Mouse (Mus musculus) ovary, postnatal 36 days (tissue): ENCODE results near the gene Esrra.
"Not testable (repeated sequence)": the region's sequence is repeated elsewhere in the genome, so short reads cannot be mapped to it uniquely, and the experiment has no call there.

Experiments
- DNase-seq: peaks from one replicate; pipeline ENCODE4 v3.0.0; 2022; ENCODE audit warnings: low spot score, mixed read lengths

Esrra gene

DNA sequence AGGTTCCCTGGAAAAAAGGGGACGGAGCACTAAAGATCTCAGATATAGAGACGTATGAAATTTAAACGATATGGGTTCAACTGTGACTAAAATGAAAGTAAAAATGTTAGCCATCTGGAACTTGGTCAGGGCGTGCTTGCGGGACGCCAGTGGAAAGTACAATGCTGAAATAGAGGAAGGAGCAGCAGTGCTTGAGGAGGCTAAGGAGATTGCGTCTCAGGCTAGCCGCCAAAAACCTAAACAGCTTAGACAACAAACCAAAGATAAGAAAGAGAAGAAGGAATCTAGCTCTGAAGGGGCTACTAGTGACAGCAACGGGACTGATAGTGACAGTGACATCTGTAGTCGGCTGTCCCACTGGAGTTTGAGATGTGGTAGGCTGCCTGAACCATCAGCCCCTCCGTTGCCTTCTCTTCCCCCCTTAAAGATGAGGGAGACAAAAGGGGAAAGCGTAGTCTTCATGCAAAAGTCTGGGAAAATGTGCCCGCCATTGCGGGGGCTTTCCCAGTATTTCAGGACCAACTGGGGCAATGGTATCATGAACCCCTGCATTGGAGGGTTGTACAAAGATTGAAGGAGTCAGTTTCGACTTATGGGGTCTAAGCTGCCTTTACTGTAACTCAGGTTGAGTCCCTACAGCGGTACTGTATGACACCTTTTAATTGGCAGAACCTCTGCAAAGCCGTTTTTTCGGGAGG, 25.9 kb downstream of the Esrra start:
- DNase-seq: not testable (repeated sequence)

DNA sequence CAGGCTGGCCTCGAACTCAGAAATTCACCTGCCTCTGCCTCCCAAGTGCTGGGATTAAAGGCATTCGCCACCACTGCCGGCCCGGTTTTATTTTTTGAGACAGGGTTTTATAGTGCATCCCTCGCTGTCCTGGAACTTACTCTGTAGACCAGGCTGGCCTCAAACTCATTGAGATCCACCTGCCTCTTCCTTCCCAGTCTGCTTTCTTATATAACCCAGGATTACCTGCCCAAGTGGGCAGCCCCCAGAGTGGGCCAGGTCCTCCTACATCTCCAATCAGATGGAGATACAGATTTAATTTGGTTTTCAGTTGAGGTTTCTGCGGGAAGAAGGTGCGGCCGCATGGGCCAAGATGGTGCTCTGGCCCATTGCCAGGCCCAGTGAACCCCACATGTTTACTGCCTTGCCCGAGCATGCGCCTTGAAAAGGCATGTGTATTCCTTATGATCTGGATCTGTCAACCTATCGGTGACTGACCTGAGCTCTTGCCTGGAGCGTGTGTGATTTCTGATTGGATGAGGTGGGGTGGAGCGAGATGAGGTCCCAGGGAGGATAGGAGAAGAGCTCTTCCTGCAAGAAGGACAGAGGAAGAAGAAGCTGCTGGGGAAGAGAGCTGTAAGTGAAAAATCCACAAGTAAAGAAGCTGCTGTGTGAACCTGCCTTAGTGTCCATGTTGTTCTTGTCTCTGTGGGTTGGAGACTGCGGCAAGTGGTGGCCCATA, 27.7 kb downstream of the Esrra start:
- no peak for DNase-seq

DNA sequence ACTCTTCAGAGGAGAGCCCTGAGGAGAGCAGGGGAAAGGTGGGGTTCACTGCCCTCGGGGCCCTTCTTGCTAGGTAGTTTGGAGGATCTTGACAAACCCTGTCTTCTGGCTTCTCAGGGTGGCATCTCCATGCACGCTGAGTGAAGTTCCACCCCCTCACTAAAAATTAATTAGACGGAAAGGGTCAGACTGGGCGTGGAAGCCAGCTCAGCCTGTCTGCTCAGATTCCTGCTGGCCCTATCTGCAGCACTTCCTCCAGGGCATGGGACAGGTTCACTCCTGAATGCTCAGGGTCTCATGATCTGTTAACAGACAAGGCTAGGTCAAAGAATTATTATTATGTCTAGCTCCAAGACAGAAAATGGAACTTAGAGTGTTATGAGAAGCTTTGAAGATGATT, 29.1 kb downstream of the Esrra start:
- DNase-seq: no peak

DNA sequence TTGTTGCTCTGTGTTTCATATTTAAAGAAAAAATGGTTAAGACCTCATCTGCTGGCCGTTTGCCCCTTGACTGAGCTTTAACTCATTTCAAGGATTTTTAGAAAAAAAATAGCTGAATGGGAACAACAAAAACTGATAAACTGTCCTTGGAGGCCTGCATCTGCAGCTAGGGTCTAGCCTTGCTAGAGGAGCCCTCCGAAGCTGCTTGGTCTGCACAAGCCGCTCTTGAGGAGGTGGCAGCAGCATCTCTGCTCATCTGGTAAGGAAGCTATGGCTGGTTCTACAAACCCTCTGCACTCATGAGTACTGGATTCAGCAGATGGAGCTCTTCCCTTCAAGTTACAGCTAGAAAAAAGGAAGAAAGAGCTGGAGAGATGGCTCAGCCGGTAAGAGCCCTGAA, 43.6 kb downstream of the Esrra start:
- no peak for DNase-seq

DNA sequence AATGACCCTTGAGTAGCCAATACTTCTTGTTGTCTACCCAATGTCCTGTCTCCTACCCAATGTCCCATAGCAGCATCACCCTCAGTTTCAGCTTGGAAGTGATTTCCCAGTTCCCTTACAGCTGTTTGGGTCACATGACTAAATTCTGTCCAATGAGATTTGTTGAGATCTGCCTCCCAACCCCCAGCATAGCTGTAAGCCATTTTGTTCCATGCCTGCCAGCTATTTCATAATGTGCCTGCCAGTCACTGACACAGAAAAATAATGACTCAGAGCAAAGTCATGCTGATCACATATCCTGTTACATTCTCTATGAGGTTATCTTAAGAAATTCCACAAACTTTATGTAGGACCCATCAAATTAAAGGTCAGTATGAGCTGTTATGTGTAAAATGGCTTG, 44.8 kb downstream of the Esrra start:
- DNase-seq: no peak

DNA sequence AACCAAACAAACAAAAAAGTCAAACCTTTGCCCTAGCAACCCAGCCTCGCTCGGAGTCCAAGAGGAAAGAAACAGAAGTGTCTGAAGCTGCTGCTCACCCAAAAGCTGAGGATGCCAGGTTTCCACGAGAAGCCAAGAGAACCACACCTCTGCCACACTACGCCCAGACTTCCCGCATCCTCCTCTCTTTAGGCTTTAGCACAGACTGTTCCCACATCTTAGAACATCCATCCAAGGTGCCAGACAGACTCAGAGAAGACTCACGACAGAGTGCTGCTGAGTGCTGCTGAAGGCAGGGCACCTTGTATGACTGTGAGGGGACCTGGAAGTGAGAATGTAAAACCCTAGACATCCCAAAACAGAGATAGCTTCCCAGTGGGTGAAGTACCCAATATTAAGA, 45.8 kb downstream of the Esrra start:
- DNase-seq: no peak

DNA sequence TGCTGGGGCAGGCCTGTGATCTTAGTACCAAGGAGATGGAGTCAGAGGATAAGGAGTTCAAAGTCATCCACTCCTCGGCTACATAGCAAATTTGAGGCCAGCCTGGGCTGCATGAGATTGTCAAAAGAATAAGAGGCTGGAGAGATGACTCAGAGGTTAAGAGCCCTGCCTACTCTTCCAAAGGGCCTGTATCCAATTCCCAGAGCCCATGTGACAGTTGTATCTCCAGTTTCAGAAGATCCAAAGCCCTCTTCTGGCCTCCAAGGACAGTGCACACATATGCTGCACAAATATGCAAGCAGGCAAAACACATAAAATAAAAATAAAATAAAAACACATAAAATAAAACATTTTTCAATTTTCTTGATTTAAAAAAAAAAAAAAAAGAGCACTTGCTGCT, 47.4 kb downstream of the Esrra start:
- DNase-seq: no peak

DNA sequence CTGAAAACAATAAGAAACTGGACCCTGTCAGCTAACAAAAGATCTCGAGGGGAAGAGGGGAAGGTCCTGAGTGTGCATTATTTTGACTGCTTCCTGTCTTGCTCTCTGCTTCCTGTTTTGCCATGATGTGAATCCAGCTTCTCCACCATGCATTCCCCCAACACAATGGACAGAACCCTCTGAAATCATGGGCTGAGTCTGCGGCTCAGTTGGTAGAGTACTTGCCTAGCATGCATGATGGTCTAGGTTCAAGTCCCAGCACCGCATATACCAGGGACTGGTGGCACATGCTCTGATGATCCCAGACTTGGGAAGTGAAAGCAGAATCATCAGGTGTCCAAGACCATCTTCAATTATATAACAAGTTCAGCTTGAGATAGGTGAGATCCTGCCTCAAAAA, 48.9 kb downstream of the Esrra start:
- no peak for DNase-seq

DNA sequence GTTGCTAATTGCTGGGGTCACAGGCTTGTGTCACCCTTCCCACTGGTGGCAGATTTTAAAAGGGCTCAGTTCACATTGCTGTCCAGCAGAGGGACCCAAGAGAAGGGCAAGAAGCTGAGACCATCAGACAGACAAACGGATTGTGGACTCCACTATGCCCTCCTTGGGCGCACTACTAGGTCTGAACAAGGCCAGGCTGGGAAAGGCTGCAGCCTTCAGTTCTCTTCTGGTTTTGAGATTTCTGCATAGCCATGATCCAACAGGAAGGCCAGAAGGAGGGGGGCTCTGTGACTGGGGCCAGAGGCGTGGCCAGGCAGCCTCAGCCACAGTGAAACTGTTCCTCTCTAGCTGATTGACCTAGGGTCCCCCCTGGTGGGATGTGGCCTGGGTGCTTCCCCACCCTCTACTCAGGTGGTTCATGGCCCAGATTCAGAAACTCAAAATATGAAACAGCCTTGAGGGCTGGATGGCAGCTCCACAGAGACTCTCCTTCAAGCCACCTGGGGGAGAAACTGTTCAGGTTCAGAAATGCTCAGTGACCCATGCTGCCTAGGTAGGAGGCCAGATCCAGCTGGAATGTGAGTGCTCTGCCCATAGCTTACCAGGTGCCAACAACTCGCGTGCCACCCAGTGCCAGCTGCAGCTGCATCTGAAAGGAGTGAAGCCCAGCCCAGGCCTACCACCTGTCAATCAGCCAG, 49.9 kb downstream of the Esrra start:
- no peak for DNase-seq

DNA sequence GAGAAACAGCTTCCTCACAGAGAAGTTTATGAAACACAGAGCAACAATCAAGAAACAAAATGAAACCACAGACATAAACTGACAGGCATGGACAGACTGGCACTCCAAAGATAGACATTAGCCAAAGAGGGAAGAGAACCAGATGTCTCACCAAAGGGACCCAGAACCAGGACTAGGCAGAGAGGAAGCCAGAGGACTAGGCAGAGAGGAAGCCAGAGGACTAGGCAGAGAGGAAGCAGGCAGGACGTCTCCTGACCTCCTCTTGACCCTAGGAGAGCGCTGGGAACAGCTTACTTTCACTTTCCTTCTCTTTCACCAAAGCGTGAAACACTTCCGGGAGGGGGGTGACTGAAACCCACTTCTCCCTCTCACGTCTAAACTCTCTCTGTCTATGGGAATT, 52.3 kb downstream of the Esrra start:
- no peak for DNase-seq

DNA sequence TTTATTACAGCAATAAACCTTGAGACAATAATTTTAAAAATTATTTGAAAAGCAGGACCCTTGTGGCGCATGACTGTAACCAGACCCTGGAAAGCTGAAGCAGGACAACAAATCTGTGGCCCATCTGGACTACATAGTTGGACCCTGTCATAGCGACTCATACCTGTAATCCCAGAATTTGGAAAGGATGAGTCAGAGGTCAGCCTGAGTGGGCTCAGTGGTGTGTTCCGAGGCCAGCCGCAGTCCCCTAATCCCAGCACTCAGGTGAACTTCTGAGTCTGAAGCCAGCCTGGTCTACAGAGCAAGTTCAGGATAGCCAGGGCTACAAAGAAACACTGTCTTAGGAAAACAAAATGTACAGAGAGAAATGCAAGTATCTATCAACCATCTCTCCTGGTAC, 60.2 kb downstream of the Esrra start:
- DNase-seq: no peak
